Mouse (Mus musculus): ENCODE data around the gene Set.

GRCm38 (mm10) chr2:30026997-30027396 is 30.2 kb upstream of the Set start:
- TF ChIP-seq CTCF (IDR thresholded peaks at IDR 0.05; ENCODE audit: borderline replicate concordance, insufficient read depth, low read depth, low read length) (no peak), POLR2A (IDR thresholded peaks at IDR 0.05; ENCODE audit: borderline replicate concordance, insufficient read depth, low read length) (no peak)
